Mouse (Mus musculus) lung, postnatal 0 days (tissue): ENCODE measurements at regions not wholly inside any gene's neighbourhood (a gene's known extent, or its start where the extent isn't known, plus 50 kb on each side); places are given as distances from the start of the nearest gene placed in this dataset.

Experiments used
- CTCF ChIP-seq: IDR thresholded peaks from 2 replicates; pipeline ENCODE4 v1.5.1; 2016; ENCODE audit warnings: antibody characterized with exemption, mild to moderate bottlenecking
- EP300 ChIP-seq: IDR thresholded peaks from 2 replicates; pipeline ENCODE4 v1.6.1; 2016; ENCODE audit warnings: antibody characterized with exemption, mild to moderate bottlenecking, control low read depth

DNA sequence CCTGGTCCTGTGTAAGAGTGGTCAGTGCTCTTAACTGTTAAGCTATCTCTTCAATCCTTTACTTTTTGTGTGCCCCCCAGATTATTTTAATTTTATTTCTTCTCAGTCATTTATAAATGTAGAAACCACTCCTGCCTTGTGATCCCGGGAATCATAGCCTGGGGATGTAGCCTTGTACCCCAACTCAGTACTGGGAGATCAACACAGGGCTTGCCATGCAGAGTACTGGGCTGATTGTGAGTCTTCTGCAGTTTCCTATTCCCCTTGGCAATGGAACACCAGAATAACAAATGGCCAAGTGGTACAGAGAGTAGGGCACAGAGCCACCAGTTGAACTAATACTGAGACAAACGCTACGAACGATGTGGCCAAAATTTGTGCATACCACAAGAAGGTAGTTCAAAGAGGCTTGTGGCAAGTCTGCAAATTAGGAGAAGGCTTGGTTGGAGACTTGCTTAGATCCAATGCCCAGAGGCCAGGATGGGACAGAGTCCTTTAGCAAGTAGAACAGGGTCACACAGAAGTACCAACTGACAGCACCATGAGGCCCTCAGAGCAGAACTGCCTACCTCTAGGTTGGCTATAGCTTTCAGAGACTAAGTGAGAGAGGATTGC, 151.9 kb downstream of the Qrsl1 start:
- no peak for TF ChIP-seq CTCF
- no peak for TF ChIP-seq EP300
